ENCODE assay signal across 10 mouse cellular contexts in genomic region chr17:87352898-87353225, GRCm38 (mm10).
A peak's percentile ranks its signal among the peaks of the same experiment; 100 is the strongest.
DNase-seq lines count a peak whose midpoint lies in the region; ATAC-seq lines count a peak whose summit lies in the region.
"Had no signal": no experiment of that assay in that cellular context is flagged by ENCODE, and none has a peak within 500 bp of the region (broad histone marks: within the 10 kb centered on the region; RNA-seq: fewer than 3 reads in every experiment).

No protein-coding gene starts in this region.

- no peak overlapping the region for H3K4me2 ChIP-seq in liver, embryonic 16.5 days (ENCODE audit: low read depth, low read length)
- H3K4me2 ChIP-seq in kidney, embryonic 15.5 days, result no peak overlapping the region

- peaks cover 11% of the 10 kb centered on the region for H3K4me1 ChIP-seq in liver, embryonic 16.5 days (ENCODE audit: control insufficient read depth, low read depth, low read length)
- H3K4me1 ChIP-seq in kidney, embryonic 15.5 days, result peaks cover 55% of the 10 kb centered on the region

- H3K9me3 ChIP-seq in liver, embryonic 16.5 days (replicated peaks; ENCODE audit: control insufficient read depth, low read length), result no peaks in the 10 kb centered on the region
- H3K9me3 ChIP-seq in kidney, embryonic 15.5 days (replicated peaks), result no peaks in the 10 kb centered on the region

- H3K4me3 ChIP-seq in liver, embryonic 16.5 days (ENCODE audit: low read depth, low read length), result no peak overlapping the region
- no peak overlapping the region for H3K4me3 ChIP-seq in kidney, embryonic 15.5 days (replicated peaks)

- no peak overlapping the region for H3K9ac ChIP-seq in liver, embryonic 16.5 days (ENCODE audit: low read depth, low read length)
- H3K9ac ChIP-seq in kidney, embryonic 15.5 days, result no peak overlapping the region
- H3K9ac ChIP-seq: forebrain, postnatal 0 days had no signal

- H3K36me3 ChIP-seq in liver, embryonic 16.5 days (ENCODE audit: control insufficient read depth, insufficient read depth), result no peaks in the 10 kb centered on the region
- H3K36me3 ChIP-seq in kidney, embryonic 15.5 days, result no peaks in the 10 kb centered on the region

- peak; percentile 40; the same call in 1 of the 2 replicates for ATAC-seq in liver, embryonic 16.5 days (ENCODE audit: low read depth)
- no peak for ATAC-seq in kidney, embryonic 15.5 days (replicated peaks; ENCODE audit: low FRiP score)
- ATAC-seq: forebrain, postnatal 0 days; lung, postnatal 0 days had no signal

- DNase-seq in adrenal gland, postnatal 14 days, result peak; percentile 43
- no peak for DNase-seq in adrenal gland, postnatal 10 days
- DNase-seq in liver, result no peak
- DNase-seq in mesoderm, embryonic 11.5 days (ENCODE audit: low read depth, low spot score), result peak; percentile 62
- no peak for DNase-seq in lung, postnatal 10 days
- DNase-seq in T-cell, adult 2 months (ENCODE audit: low spot score), result no peak
- DNase-seq: forebrain, postnatal 0 days had no signal

- WGBS in liver, embryonic 16.5 days (ENCODE audit: insufficient replicate concordance), result 75% methylated on average over 1 of the region's 1 CpGs
- WGBS in kidney, embryonic 15.5 days, result 18% methylated on average over 1 of the region's 1 CpGs

- no peaks in the 10 kb centered on the region for H3K27me3 ChIP-seq in liver, embryonic 16.5 days (ENCODE audit: control insufficient read depth, insufficient read depth, low read depth, low read length)
- no peaks in the 10 kb centered on the region for H3K27me3 ChIP-seq in kidney, embryonic 15.5 days

- no peak overlapping the region for H3K27ac ChIP-seq in liver, embryonic 16.5 days (ENCODE audit: low read length)
- peak overlapping the region; percentile 83 for H3K27ac ChIP-seq in kidney, embryonic 15.5 days

Comparison
In these comparisons a context has a peak if more than half of its experiments do, and no peak if none do; other contexts are left out.
1. DNase-seq: peak in adrenal gland, postnatal 14 days (single experiment) and mesoderm, embryonic 11.5 days (single experiment); none in adrenal gland, postnatal 10 days (single experiment), liver (single experiment), lung, postnatal 10 days (single experiment) and T-cell, adult 2 months (single experiment).